Mouse (Mus musculus) lung, embryonic 14.5 days (tissue): ENCODE measurements around the gene Bcat2. TPM values are rescaled to one million over a fixed set of nuclear protein-coding genes. Genes with fewer than 3 reads are reported as not detected.

Source experiments
- ATAC-seq: fragments of 200-750 bp; cut with Nextera tagmentation; 2 replicates; pipeline ENCODE4 v1.8.0; 2017; ENCODE audit warnings: mild to moderate bottlenecking, moderate TSS enrichment, moderate library complexity; ENCODE audit not compliant: insufficient read depth
- DNase-seq: peaks from one replicate; pipeline ENCODE4 v3.0.0-alpha.2; 2015
- H3K27ac ChIP-seq: fragments of 300-500 bp; sonication (generic); 2 replicates; pipeline ENCODE4 v1.5.1; 2014; ENCODE audit warnings: low read depth, mild to moderate bottlenecking, moderate library complexity
- H3K27me3 ChIP-seq: fragments of 300-500 bp; sonication (generic); 2 replicates; pipeline ENCODE4 v1.6.1; 2014; ENCODE audit warnings: low read length, control low read depth; ENCODE audit not compliant: insufficient read depth
- H3K36me3 ChIP-seq: fragments of 300-500 bp; sonication (generic); 2 replicates; pipeline ENCODE4 v1.6.1; 2014; ENCODE audit warnings: control low read depth; ENCODE audit not compliant: insufficient read depth
- H3K4me1 ChIP-seq: fragments of 300-500 bp; sonication (generic); 2 replicates; pipeline ENCODE4 v1.6.1; 2014; ENCODE audit warnings: antibody characterized with exemption, control low read depth; ENCODE audit not compliant: insufficient read depth
- H3K4me2 ChIP-seq: fragments of 300-500 bp; sonication (generic); 2 replicates; pipeline ENCODE4 v1.6.1; 2014; ENCODE audit warnings: mild to moderate bottlenecking
- H3K4me3 ChIP-seq: fragments of 300-500 bp; sonication (generic); 2 replicates; pipeline ENCODE4 v1.5.1; 2014; ENCODE audit warnings: low read depth, low read length
- H3K9ac ChIP-seq: fragments of 300-500 bp; sonication (generic); 2 replicates; pipeline ENCODE4 v1.6.1; 2014
- H3K9me3 ChIP-seq: fragments of 300-500 bp; sonication (generic); 2 replicates; pipeline ENCODE4 v1.6.1; 2016; ENCODE audit warnings: low read depth, low read length, control low read depth
- CTCF ChIP-seq: IDR thresholded peaks from 2 replicates; pipeline ENCODE4 v1.5.1; 2016; ENCODE audit warnings: antibody characterized with exemption, low read depth
- WGBS: fragments of 180-500 bp; shearing (Covaris S2); extraction: QIAGEN DNeasy Blood & Tissue Kit; methylation state at CpG from one replicate; pipeline ENCODE4 v1.1.7; 2014; 5-methylcytosine and 5-hydroxymethylcytosine counted together
- polyA plus RNA-seq: library from polyadenylated mRNA; unstranded; fragments of >200 nt; fragmentation: Nextera tagmentation; extraction: Ambion mirVana; gene quantifications from 2 replicates; pipeline ENCODE4 v1.2.1, GENCODE M21; 2014

The Bcat2 gene
- polyA plus RNA-seq, 1 experiment from 2014 or later = 53.4 TPM

- Histone ChIP-seq H3K27ac (no peak within 1 kb of the TSS), H3K4me2 (peak within 1 kb of the TSS; percentile 52), H3K4me3 (peak within 1 kb of the TSS; percentile 15; the same call in 1 of the 2 replicates), H3K4me1 (no peaks in the 10 kb centered on the region), H3K9ac (peak within 1 kb of the TSS; percentile 5; the same call in 1 of the 2 replicates), H3K36me3 (no peaks in the 10 kb centered on the region), H3K27me3 (peaks cover 25% of the 10 kb centered on the region), H3K9me3 (no peaks in the 10 kb centered on the region)
- peak; percentile 62 for DNase-seq
- 4% methylated on average over 31 of the region's 31 CpGs for WGBS
- no peak for TF ChIP-seq CTCF
- ATAC-seq = peak; percentile 70
Measured at GRCm38 (mm10) chr7:45617042-45617695, 47.2 kb downstream of the Bcat2 start, which contains the start of gene Fut1. Fut1 (plus strand) TSS chr7:45617289.

DNA sequence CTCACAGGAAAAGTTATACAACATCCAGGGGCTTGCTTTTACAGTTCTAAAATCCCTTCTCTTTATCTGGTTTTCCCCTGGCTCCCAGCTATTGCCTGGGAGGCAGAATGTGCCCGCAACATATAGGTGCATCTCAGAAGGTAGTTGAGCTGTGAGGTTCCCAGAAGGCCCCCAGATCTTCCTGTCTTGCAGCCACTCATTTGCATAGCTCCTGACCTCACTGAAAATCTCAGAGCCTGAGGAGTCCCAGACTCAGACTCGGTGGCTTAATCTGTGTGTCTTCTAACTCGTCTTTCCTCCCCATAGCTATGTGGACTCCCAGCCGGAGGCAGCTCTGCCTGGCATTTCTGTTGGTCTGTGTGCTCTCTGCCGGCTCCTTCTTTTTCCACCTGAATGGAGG, 48.4 kb downstream of the Bcat2 start:
- ATAC-seq = no peak
- no peaks in the 10 kb centered on the region for H3K9me3 ChIP-seq
- H3K4me2 ChIP-seq = no peak overlapping the region
- TF ChIP-seq CTCF = no peak
- no peaks in the 10 kb centered on the region for H3K4me1 ChIP-seq
- DNase-seq = no peak
- no peaks in the 10 kb centered on the region for H3K36me3 ChIP-seq
- peaks cover 25% of the 10 kb centered on the region for H3K27me3 ChIP-seq
- H3K27ac ChIP-seq = no peak overlapping the region
- no peak overlapping the region for H3K4me3 ChIP-seq
- no peak overlapping the region for H3K9ac ChIP-seq
- WGBS = 87% methylated on average over 5 of the region's 5 CpGs

GRCm38 (mm10) chr7:45619592-45619991, 49.6 kb downstream of the Bcat2 start:
- no peak overlapping the region for H3K4me3 ChIP-seq
- DNase-seq (no peak), ATAC-seq (no peak)
- peaks cover 25% of the 10 kb centered on the region for H3K27me3 ChIP-seq
- H3K4me1 ChIP-seq = no peaks in the 10 kb centered on the region
- TF ChIP-seq CTCF = no peak
- H3K9me3 ChIP-seq = no peaks in the 10 kb centered on the region
- H3K9ac ChIP-seq = no peak overlapping the region
- 85% methylated on average over 5 of the region's 5 CpGs for WGBS
- no peak overlapping the region for H3K27ac ChIP-seq
- no peaks in the 10 kb centered on the region for H3K36me3 ChIP-seq
- H3K4me2 ChIP-seq = no peak overlapping the region

DNA sequence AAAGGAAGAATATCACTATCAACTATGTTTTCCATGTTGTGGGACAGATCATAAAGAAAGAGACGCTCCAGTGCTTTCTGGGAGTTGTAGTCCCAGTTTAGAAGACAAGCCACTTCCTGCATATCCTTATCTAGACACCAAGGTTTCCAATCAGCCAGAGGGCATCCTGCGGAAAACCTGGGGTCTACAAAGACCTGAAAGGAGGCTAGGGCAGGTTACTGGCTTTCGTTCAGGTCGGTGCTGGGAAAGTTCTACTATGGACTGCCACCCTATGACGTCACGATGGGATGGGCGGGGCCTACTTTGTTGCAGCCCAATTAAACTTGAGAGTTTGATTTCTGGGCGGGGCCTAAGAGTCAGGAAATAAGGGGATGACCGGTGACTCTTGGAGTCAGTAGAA, 51.5 kb downstream of the Bcat2 start, which contains the start of gene Izumo1:
TSS of gene Izumo1 (plus strand) at position 369 of the 400 bp plus-strand sequence.
- Histone ChIP-seq H3K4me2 (no peak within 1 kb of the TSS), H3K27me3 (peaks cover 16% of the 10 kb centered on the region)

GRCm38 (mm10) chr7:45623507-45623906, 53.6 kb downstream of the Bcat2 start:
- Histone ChIP-seq H3K4me2 (no peak overlapping the region), H3K9me3 (no peaks in the 10 kb centered on the region), H3K36me3 (no peaks in the 10 kb centered on the region), H3K27ac (no peak overlapping the region), H3K4me3 (no peak overlapping the region), H3K9ac (no peak overlapping the region), H3K4me1 (no peaks in the 10 kb centered on the region), H3K27me3 (peaks cover 15% of the 10 kb centered on the region)
- 92% methylated on average over 11 of the region's 11 CpGs for WGBS
- DNase-seq (no peak), ATAC-seq (no peak)
- no peak for TF ChIP-seq CTCF

More for the DNA sequence above, 51.5 kb downstream of the Bcat2 start, which contains the start of gene Izumo1:
- Histone ChIP-seq H3K36me3 (no peaks in the 10 kb centered on the region), H3K9me3 (no peaks in the 10 kb centered on the region), H3K4me3 (no peak within 1 kb of the TSS), H3K9ac (no peak within 1 kb of the TSS), H3K4me1 (no peaks in the 10 kb centered on the region), H3K27ac (no peak within 1 kb of the TSS)
- TF ChIP-seq CTCF = no peak
- WGBS = 27% methylated on average over 9 of the region's 9 CpGs
- no peak for ATAC-seq
- DNase-seq = peak; percentile 62

DNA sequence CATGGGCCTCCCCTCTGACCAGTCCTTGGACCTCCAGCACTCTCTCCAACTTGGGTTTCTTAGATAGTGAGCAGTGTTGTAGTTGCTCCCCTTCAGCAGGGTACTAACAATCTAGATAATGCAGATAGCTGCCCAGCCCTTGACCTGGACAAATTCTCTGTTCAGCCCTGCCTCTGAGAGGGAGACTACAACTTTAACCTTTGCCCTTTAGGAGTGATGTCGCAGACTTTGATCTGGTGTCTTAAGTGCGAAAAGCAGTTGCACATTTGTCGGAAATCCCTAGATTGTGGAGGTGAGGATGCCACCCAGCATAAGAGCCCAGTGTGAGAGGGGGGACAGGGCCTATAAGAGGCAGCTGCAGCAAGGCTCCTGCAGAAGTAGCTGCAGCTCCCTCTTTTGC, 54.8 kb downstream of the Bcat2 start:
- H3K9me3 ChIP-seq = no peaks in the 10 kb centered on the region
- DNase-seq = no peak
- no peak overlapping the region for H3K4me2 ChIP-seq
- H3K27ac ChIP-seq = no peak overlapping the region
- no peak overlapping the region for H3K4me3 ChIP-seq
- H3K4me1 ChIP-seq = no peaks in the 10 kb centered on the region
- H3K27me3 ChIP-seq = peaks cover 17% of the 10 kb centered on the region
- no peak for TF ChIP-seq CTCF
- no peak overlapping the region for H3K9ac ChIP-seq
- 53% methylated on average over 3 of the region's 3 CpGs for WGBS
- no peaks in the 10 kb centered on the region for H3K36me3 ChIP-seq
- no peak for ATAC-seq

- Histone ChIP-seq H3K27me3 (peaks cover 17% of the 10 kb centered on the region), H3K4me3 (no peak overlapping the region), H3K4me2 (no peak overlapping the region), H3K27ac (no peak overlapping the region), H3K36me3 (no peaks in the 10 kb centered on the region), H3K9ac (no peak overlapping the region), H3K9me3 (no peaks in the 10 kb centered on the region), H3K4me1 (no peaks in the 10 kb centered on the region)
- DNase-seq (no peak), ATAC-seq (no peak)
- TF ChIP-seq CTCF = no peak
- 81% methylated on average over 8 of the region's 8 CpGs for WGBS
Measured at GRCm38 (mm10) chr7:45625481-45625880, 55.5 kb downstream of the Bcat2 start.
